Mouse (Mus musculus): Measurements from ENCODE around the gene Eif1b.

DNA sequence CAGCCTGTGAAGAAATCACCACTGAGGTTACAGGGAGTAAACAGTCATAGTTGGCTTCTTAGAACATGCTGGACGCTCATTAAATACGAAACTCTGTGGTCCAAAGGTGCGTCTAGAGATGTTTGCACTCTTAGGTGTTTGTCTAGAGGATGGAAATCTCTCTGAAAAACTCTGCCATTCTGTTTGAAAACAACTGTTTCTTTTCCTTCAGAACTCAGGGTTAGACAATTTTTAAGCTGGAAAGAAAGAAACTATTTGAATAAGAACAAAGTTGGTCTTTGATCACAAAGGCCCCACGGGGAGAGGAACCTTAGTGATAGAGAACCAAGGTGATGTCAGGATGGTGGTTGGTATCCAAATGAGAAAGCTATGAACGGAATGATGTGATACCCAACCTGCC, 38.4 kb downstream of the Eif1b start:
- TF ChIP-seq MAZ (IDR thresholded peaks at IDR 0.05; ENCODE audit: low read depth, low read length) = no peak
- no peak for TF ChIP-seq BHLHE40 (IDR thresholded peaks at IDR 0.05; ENCODE audit: low read depth, low read length)
- TF ChIP-seq CTCF (conservative IDR thresholded peaks at IDR 0.05 in 1 of 2, IDR thresholded peaks at IDR 0.05 in 1 of 2; ENCODE audit: low read depth in 2 of 2, low read length in 2 of 2) = no peak
- no peak for TF ChIP-seq CHD2 (IDR thresholded peaks at IDR 0.05; ENCODE audit: low read length)
- TF ChIP-seq MAFK (IDR thresholded peaks at IDR 0.05; ENCODE audit: insufficient replicate concordance, low read length) = no peak
- no peak for TF ChIP-seq SIN3A (IDR thresholded peaks at IDR 0.05; ENCODE audit: low read length)
- TF ChIP-seq HCFC1 (IDR thresholded peaks at IDR 0.05; ENCODE audit: low read depth, low read length) = no peak
- no peak for TF ChIP-seq POLR2A (IDR thresholded peaks at IDR 0.05; ENCODE audit: low read depth, low read length)
- TF ChIP-seq NRF1 (IDR thresholded peaks at IDR 0.05; ENCODE audit: low read depth, low read length) = no peak

Data from CH12.LX (cell line).